Mouse (Mus musculus) intestine, embryonic 16.5 days (tissue): ENCODE data around the gene Acsf2. TPM values are rescaled to one million over a fixed set of nuclear protein-coding genes. Genes with fewer than 3 reads are reported as not detected.
A peak's percentile ranks its signal among the peaks of the same experiment; 100 is the strongest.

Experiments used
- ATAC-seq: fragments of 200-750 bp; cut with Nextera tagmentation; 2 replicates; pipeline ENCODE4 v1.8.0; 2017; ENCODE audit warnings: moderate TSS enrichment, moderate library complexity
- H3K27ac ChIP-seq: fragments of 300-500 bp; sonication (generic); 2 replicates; pipeline ENCODE4 v1.5.1; 2014; ENCODE audit warnings: mild to moderate bottlenecking, low read length
- H3K27me3 ChIP-seq: fragments of 300-500 bp; sonication (generic); replicated peaks from 2 replicates; pipeline ENCODE4 v1.6.1; 2014; ENCODE audit warnings: low read length, control low read depth, mixed read lengths; ENCODE audit not compliant: control insufficient read depth, insufficient read depth
- H3K36me3 ChIP-seq: fragments of 300-500 bp; sonication (generic); 2 replicates; pipeline ENCODE4 v1.6.1; 2014; ENCODE audit warnings: low read length, control low read depth; ENCODE audit not compliant: control insufficient read depth, insufficient read depth
- H3K4me1 ChIP-seq: fragments of 300-500 bp; sonication (generic); 2 replicates; pipeline ENCODE4 v1.6.1; 2014; ENCODE audit warnings: low read length, control low read depth, mixed read lengths; ENCODE audit not compliant: control insufficient read depth, insufficient read depth
- H3K4me2 ChIP-seq: fragments of 300-500 bp; sonication (generic); 2 replicates; pipeline ENCODE4 v1.6.1; 2014; ENCODE audit warnings: low read depth, low read length, control low read depth
- H3K4me3 ChIP-seq: fragments of 300-500 bp; sonication (generic); 2 replicates; pipeline ENCODE4 v1.5.1; 2014; ENCODE audit warnings: mild to moderate bottlenecking, low read length
- H3K9ac ChIP-seq: fragments of 300-500 bp; sonication (generic); 2 replicates; pipeline ENCODE4 v1.6.1; 2014; ENCODE audit warnings: low read depth, low read length
- H3K9me3 ChIP-seq: fragments of 300-500 bp; sonication (generic); 2 replicates; pipeline ENCODE4 v1.6.1; 2016; ENCODE audit warnings: low read length, control low read depth; ENCODE audit not compliant: control insufficient read depth
- WGBS: fragments of 180-500 bp; shearing (Covaris S2); extraction: QIAGEN DNeasy Blood & Tissue Kit; methylation state at CpG from one replicate; pipeline ENCODE4 v1.1.7; 2014; 5-methylcytosine and 5-hydroxymethylcytosine counted together
- polyA plus RNA-seq: library from polyadenylated mRNA; unstranded; fragments of >200 nt; fragmentation: Nextera tagmentation; extraction: Ambion mirVana; gene quantifications from 2 replicates; pipeline ENCODE4 v1.2.1, GENCODE M21; 2015

Gene Acsf2
- polyA plus RNA-seq, 1 experiment from 2014 or later, result 3.0 TPM

DNA sequence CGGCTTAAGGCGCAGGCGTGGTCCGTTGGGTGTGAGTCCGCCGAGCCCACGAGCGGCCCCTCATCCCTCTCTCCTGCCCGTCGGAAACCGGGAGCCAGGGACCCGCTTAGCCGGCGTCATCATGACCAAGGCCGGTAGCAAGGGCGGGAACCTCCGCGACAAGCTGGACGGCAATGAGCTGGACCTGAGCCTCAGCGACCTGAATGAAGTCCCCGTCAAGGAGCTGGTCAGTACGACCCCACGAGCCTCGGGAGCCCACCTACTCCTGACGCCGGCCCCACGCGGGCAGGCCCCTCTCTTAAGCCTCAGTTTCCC is 28.2 kb upstream of the Acsf2 start:
- Histone ChIP-seq H3K4me1 (peaks cover 16% of the 10 kb centered on the region; the same call in 1 of the 2 replicates), H3K9ac (peak overlapping the region; percentile 91), H3K36me3 (0 out of 2 replicates have a peak, but pooled peaks cover 5% of the 10 kb centered on the region), H3K4me3 (peak overlapping the region; percentile 92), H3K27me3 (no peaks in the 10 kb centered on the region), H3K9me3 (no peaks in the 10 kb centered on the region), H3K27ac (peak overlapping the region; percentile 90), H3K4me2 (peak overlapping the region; percentile 73)
- ATAC-seq, result peak; percentile 55
- WGBS, result under 1% methylated on average over 28 of the region's 28 CpGs

DNA sequence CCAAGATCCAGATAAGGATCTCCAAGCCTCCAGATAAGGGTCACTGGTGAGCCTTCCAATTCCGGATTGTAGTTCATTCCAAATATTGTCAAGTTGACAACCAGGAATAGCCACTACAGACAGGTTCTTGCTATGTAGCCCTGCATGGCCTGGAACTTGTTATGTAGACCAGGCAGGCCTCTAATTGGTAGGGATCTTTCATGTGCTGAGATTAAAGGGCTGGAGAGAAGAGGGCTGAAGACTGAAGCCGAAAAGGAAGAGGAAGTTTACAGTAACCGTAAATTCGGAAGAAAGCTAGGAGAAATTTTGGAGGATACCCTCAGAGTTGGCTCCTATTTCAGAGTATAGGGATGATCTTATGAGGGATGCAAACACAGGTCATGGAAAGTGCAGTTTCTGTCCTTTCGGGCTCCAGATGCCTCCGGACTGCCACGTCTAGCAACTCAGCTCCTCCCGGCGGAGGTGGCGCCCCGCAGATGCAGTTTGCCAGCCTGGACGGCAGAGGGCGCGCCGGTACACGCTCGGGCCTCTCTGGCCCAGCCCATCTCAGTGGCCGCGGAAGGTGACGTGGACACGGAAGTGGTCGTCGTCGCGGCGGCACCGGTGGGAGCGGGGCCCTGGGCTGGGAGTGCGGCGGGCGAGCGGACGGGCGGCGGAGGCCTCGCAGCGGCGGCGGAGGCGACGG is 27.7 kb upstream of the Acsf2 start, which contains the start of gene Lrrc59:
TSS of gene Lrrc59 (plus strand) at position 569 of the 685 bp plus-strand sequence.
- H3K4me1 ChIP-seq, result peaks cover 16% of the 10 kb centered on the region; the same call in 1 of the 2 replicates
- H3K4me3 ChIP-seq, result peak within 1 kb of the TSS; percentile 92
- no peaks in the 10 kb centered on the region for H3K27me3 ChIP-seq
- peak within 1 kb of the TSS; percentile 91 for H3K9ac ChIP-seq
- ATAC-seq, result peak; percentile 86
- peak within 1 kb of the TSS; percentile 73 for H3K4me2 ChIP-seq
- 4% methylated on average over 41 of the region's 41 CpGs for WGBS
- H3K27ac ChIP-seq, result peak within 1 kb of the TSS; percentile 90
- 0 out of 2 replicates have a peak, but pooled peaks cover under 1% of the 10 kb centered on the region for H3K36me3 ChIP-seq
- H3K9me3 ChIP-seq, result no peaks in the 10 kb centered on the region

DNA sequence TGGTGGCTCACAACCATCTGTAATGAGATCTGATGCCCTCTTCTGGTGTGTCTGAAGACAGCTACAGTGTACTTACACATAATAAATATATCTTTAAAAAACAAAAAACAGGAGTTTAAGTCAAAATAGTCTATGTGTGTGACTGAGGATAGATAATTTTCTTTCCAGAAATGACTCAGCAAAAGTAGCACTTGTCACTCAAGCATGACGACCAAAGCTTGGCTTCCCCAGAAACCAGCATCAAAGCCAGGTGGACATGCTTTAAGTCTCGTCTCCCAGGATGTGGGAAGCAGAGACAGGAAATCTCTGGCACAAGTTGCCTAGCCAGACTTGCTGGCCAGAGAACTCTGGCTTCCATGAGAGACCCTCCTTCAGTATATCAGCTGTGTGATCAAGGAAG is 20.5 kb upstream of the Acsf2 start:
- no peaks in the 10 kb centered on the region for H3K9me3 ChIP-seq
- H3K36me3 ChIP-seq, result no peaks in the 10 kb centered on the region
- no peaks in the 10 kb centered on the region for H3K4me1 ChIP-seq
- H3K27ac ChIP-seq, result no peak overlapping the region
- WGBS, result 82% methylated on average over 2 of the region's 2 CpGs
- H3K27me3 ChIP-seq, result no peaks in the 10 kb centered on the region
- no peak overlapping the region for H3K4me2 ChIP-seq
- no peak overlapping the region for H3K9ac ChIP-seq
- H3K4me3 ChIP-seq, result no peak overlapping the region
- ATAC-seq, result no peak

DNA sequence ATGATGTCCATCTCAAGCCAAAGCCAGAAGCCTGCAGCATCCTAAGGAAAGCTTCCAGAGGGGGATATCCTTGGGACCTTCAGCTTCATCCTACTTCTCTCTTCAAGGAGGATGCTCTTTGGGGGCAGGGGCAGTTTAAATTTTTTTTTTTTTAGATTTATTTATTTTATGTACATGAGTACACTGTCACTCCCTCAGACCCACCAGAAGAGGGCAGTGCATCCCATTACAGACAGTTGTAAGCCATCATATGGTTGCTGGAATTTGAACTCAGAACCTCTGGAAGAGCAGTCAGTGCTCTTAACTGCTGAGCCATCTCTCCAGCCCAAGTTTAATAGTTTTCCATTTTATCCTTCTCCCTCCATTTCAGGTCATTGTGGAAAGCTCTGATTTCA is 19.8 kb upstream of the Acsf2 start:
- Histone ChIP-seq H3K27me3 (no peaks in the 10 kb centered on the region), H3K36me3 (no peaks in the 10 kb centered on the region), H3K4me2 (no peak overlapping the region), H3K9ac (no peak overlapping the region), H3K27ac (no peak overlapping the region), H3K4me1 (no peaks in the 10 kb centered on the region), H3K9me3 (no peaks in the 10 kb centered on the region), H3K4me3 (no peak overlapping the region)
- ATAC-seq, result no peak

DNA sequence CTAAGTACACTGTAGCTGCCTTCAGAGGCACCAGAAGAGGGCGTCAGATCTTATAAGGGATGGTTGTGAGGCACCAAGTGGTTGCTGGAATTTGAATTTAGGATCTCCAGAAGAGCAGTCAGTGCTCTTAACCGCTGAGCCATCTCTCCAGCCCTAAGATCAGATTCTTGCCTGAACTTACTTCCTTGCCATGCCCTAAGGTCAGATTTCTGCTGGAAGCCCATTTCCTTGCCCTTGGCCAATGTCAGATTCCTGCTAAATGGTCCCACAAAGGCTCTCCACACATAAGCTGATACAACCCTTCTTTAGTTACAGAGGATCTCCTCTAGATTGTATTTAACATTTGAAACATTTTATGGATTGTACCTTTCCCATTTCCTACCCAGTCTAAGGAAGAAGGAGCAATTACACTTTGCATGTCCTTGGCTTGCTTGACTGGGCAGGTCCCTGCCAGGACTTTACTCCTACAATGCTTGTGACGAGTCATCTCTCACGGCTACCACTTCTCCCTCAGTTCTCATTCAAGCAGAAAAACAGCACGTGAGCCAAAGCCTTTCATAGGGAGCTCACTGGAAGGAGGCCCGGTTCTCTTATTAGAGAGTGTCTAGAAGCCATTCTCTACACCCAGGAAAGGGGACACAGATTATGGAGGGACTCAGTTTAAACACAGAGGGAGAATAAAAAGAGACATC is 19.2 kb upstream of the Acsf2 start:
- Histone ChIP-seq H3K4me1 (no peaks in the 10 kb centered on the region), H3K27me3 (no peaks in the 10 kb centered on the region), H3K27ac (no peak overlapping the region), H3K4me3 (no peak overlapping the region), H3K9me3 (no peaks in the 10 kb centered on the region), H3K4me2 (no peak overlapping the region), H3K36me3 (no peaks in the 10 kb centered on the region), H3K9ac (no peak overlapping the region)
- 59% methylated on average over 6 of the region's 6 CpGs for WGBS
- ATAC-seq, result no peak

DNA sequence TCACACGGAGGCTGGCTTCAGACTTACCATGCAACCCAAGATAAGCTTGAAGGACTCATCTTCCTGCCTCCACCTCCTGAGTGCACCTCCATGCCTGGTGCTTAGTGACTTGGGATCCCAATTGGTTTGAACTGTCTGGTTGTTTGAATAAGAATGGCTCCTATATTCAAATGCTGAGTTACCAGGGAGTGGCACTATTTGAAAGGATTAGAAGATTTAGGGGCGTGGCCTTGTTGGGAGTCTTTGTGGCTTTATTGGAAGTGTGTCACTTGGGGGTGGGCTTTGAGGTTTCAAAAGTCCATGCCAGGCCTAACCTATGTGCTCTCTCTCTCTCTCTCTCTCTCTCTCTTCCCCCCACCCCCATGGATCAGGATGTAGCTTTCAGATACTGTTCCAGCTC is 16.0 kb upstream of the Acsf2 start:
- WGBS, result 86% methylated on average over 2 of the region's 2 CpGs
- H3K9me3 ChIP-seq, result no peaks in the 10 kb centered on the region
- ATAC-seq, result no peak

DNA sequence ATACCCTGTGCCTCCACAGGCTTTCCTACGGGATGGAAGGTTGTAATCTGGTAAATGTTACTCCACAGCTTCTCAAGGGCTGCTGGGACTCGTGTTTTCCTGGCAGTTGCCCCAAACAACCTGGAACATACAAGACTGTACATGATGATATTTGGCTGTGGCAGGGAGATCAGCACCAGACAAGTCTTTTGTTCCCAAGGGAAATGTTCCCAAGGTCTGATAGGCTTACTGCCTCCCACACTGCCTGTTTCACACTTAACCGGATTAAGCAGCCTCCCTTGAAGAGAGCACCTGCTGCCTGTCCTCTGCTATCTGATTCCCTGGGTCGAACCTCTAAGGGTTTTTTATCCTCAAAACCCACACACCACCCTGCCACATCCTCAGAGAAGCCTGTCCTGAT is 13.8 kb upstream of the Acsf2 start:
- Histone ChIP-seq H3K4me3 (no peak overlapping the region), H3K36me3 (no peaks in the 10 kb centered on the region), H3K9me3 (no peaks in the 10 kb centered on the region), H3K27me3 (no peaks in the 10 kb centered on the region), H3K9ac (no peak overlapping the region), H3K4me1 (no peaks in the 10 kb centered on the region), H3K27ac (no peak overlapping the region), H3K4me2 (no peak overlapping the region)
- 35% methylated on average over 4 of the region's 4 CpGs for WGBS
- no peak for ATAC-seq

More for the DNA sequence above, 16.0 kb upstream of the Acsf2 start:
- H3K36me3 ChIP-seq, result no peaks in the 10 kb centered on the region
- no peak overlapping the region for H3K27ac ChIP-seq
- no peak overlapping the region for H3K4me2 ChIP-seq
- no peaks in the 10 kb centered on the region for H3K27me3 ChIP-seq
- H3K4me3 ChIP-seq, result no peak overlapping the region
- no peak overlapping the region for H3K9ac ChIP-seq
- H3K4me1 ChIP-seq, result no peaks in the 10 kb centered on the region

DNA sequence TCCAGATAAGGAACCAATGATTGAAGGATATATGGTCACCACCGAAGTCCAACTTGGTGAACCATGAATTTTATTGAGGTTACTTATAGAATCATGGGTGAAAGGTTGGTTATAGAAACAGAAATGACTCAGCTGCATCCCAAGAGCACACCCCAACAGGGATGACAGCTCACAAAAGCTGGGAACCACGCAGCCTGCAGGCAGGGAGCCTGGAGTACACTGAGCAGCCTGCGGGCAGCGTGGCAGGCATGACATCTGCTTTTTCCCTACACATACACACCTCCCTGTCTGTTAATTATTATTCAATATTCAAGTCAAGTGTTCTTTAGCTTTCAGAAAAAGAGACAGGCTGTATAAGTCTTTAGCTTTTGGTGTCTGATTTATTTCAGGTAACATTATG is 12.9 kb upstream of the Acsf2 start:
- Histone ChIP-seq H3K9me3 (no peaks in the 10 kb centered on the region), H3K27ac (no peak overlapping the region), H3K4me2 (no peak overlapping the region), H3K36me3 (no peaks in the 10 kb centered on the region), H3K27me3 (no peaks in the 10 kb centered on the region), H3K4me1 (no peaks in the 10 kb centered on the region), H3K4me3 (no peak overlapping the region), H3K9ac (no peak overlapping the region)
- 56% methylated on average over 4 of the region's 4 CpGs for WGBS
- ATAC-seq, result peak; percentile 84

DNA sequence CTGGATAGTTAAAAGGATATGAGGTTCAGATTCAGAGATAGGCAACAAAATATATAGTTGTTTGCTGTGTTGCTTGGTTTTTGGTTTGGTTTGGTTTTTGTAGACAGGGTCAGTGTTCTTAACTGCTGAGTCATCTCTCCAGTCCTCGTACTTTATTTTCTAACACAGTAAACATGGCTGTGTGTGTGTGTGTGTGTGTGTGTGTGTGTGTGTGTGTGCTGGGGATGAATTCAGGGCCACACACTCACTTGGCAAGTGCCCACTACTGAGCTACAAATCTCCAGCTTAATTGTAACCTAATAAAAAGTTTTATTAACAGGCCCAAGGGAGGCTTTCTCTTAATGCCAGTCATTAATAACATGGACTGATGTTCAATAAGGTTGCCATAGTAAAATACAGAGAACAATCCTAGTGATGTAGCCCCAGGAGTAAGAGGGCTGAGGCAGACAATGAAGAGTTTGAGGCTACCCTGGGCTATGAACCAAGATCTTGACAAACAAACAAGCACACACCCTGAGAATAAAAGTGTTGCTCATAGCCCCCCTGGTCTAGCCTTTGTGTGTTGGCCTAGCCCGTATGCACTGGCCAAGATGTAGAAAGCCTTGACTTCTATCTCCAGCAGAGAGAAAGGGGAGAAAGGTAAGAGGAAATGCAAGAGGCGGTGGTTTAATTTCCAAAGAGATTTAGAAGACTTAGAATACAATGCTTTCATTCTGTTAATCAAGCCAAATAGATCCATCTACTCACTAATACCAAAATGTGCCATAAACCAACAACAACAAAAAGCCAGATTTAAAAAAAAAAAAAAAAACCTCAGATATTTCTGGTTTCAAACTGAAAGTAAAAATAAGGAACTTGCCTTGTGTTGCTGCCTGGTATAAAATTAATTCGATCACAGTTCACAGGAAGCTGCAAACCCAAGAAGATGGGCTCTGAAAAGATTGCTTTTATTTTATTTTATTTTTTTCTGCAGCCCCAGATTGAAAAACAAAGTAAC is 9.4 kb upstream of the Acsf2 start:
- 67% methylated on average over 4 of the region's 4 CpGs for WGBS
- ATAC-seq, result no peak

More for the DNA sequence above, 9.4 kb upstream of the Acsf2 start:
- Histone ChIP-seq H3K27ac (no peak overlapping the region), H3K9me3 (no peaks in the 10 kb centered on the region), H3K9ac (no peak overlapping the region), H3K27me3 (no peaks in the 10 kb centered on the region), H3K4me1 (no peaks in the 10 kb centered on the region), H3K36me3 (no peaks in the 10 kb centered on the region), H3K4me3 (no peak overlapping the region), H3K4me2 (no peak overlapping the region)
